Mouse (Mus musculus) ovary, postnatal 14 days (tissue): ENCODE measurements around the gene Exoc2.

Experiments
- DNase-seq: peaks from one replicate; pipeline ENCODE4 v3.0.0; 2022; ENCODE audit warnings: low spot score

The Exoc2 gene

DNA sequence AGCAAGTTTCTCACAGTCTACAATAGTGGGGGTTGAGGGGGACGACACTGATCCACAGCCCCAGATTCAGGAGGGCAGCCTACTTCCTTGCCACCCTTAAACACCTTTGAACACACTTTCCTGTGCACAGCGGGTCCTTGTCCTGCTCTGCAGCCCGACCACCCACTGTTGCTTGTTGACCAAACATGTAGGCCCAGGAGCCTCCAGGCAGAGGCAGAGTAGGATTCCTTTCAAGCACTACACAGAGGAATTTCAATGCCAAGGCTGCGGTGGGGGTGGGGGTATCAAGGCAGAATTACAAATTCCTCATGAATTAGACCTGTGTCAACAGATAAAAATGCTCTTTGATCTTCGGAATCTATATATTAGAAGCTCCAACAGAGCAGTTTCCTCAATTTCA lies 82.7 kb downstream of the Exoc2 start:
- DNase-seq: no peak

- DNase-seq: peak; percentile 60
These were observed 85.4 kb downstream of the Exoc2 start for GRCm38 (mm10) chr13:30888480-30888879.

DNA sequence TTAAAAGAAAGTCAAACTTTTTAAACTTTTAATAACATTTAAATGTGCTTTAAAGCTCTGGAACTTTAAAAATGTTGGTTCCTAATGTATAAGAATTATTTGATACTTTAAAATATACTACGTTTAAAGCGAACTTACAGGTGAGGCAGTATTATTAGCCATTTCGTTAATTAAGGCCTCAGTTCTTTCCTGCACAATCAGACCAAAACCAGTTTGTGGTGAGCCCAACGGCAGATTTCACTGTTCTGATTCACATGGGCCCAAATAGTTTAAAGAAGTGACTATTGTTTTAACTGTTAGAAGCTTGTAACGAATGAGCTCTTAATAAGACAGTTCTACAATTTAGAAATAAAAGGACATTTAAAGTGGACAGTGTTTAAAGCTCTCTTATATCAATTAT lies 93.6 kb downstream of the Exoc2 start:
- no peak for DNase-seq

GRCm38 (mm10) chr13:30879871-30880270 lies 94.0 kb downstream of the Exoc2 start:
- no peak for DNase-seq

- no peak for DNase-seq
These were observed 98.1 kb downstream of the Exoc2 start for GRCm38 (mm10) chr13:30875825-30876224.

GRCm38 (mm10) chr13:30873472-30873871 lies 100.4 kb downstream of the Exoc2 start:
- DNase-seq: no peak

DNA sequence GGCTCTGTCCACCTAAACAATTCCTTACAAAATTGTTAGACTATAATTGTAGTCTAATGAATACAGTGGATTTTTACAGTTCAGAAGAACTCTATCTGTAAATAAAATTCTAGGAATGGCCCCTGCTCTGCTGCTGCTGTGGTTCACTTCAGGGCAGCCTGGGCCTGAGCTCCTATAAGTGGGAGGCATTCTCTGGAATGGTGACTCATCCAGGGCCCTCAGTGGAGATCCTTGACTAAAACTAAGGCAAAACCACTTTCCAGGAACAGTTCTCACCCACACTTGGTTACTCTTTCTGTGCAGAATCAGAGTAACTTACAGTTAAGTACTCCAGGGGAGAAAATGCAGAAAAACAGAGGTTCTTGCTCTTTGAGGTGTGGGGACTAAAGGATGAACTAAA lies 108.4 kb downstream of the Exoc2 start:
- DNase-seq: no peak

- DNase-seq: no peak
These were observed 109.9 kb downstream of the Exoc2 start for GRCm38 (mm10) chr13:30864042-30864441.

DNA sequence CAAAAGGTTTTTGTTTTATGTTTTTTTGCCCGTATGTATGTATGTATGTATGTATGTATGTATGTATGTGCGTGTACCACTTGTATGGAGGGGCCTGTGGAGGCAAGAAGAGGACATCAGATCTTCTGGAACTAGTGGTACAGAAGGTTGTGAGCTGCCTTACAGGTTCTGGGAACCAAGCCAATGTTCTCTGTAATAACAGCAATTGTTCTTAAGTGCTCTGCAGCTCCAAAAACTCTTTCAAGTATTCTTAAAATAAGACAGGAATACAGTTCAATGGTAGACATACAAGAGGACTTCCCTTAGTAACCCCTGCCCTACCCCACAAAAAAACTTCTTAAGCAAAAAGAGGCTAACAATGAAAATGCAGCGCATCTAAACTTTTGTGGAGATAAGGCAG lies 115.5 kb downstream of the Exoc2 start:
- DNase-seq: no peak

DNA sequence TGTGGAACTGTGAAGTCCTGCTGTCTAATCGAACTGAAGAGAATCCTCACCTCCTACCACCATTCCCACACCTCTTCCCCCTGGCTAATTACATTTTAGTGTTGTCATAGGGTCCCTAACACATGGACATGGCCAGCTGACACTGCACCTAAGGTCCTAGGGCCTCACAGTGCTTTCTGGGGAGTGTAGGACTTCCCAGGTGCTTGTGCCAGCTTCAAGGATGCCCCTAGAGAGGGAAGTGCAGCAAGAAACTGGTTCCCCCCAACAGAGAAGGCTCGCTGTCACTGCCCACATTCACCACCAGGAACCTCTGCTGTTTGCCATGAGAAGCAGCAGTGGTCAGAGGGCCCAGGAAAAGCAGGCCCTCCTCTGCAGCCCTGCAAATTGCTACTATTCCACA lies 123.2 kb downstream of the Exoc2 start:
- no peak for DNase-seq

- DNase-seq: no peak
These were observed 125.9 kb downstream of the Exoc2 start for GRCm38 (mm10) chr13:30848001-30848400.

DNA sequence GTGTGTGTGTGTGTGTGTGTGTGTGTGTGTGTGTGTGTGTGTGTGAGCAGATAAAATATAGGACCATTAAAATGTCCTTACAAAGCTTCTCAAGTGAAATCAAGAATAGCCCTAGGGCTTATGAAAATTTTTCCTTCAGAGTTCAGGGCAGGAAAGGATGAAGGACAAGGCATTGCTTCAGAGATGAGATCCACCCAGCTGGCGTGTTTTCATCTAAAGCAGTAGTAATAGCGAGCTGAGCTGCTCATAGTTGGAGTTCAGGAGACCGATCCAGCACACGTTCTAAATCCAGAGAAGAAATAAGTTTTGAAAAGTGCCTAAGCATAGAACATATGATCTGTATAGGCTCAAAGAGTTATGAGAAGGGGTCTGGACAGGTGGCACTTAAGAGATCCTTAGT lies 127.4 kb downstream of the Exoc2 start:
- no peak for DNase-seq

GRCm38 (mm10) chr13:30843049-30843448 lies 130.8 kb downstream of the Exoc2 start:
- no peak for DNase-seq

GRCm38 (mm10) chr13:30841843-30842242 lies 132.1 kb downstream of the Exoc2 start:
- no peak for DNase-seq

DNA sequence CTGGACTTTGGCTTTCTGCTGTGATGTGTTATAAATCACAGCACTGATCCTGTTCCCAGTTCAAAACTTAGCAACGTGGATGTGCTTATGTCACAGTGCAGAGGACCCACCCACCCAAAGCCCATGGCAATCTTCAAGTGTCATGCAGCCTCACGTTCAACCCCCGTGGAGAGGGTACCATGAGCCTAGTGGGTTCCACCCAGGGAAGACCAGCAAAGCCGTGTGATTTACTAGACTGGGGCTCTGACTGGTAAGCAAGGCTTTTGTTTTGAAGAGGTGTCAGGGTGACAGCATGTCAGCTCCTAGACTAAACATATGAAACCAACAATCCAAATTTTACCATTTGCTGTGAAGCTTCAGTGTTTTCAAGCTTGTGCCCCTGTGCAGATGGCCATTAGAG lies 132.6 kb downstream of the Exoc2 start:
- no peak for DNase-seq

DNA sequence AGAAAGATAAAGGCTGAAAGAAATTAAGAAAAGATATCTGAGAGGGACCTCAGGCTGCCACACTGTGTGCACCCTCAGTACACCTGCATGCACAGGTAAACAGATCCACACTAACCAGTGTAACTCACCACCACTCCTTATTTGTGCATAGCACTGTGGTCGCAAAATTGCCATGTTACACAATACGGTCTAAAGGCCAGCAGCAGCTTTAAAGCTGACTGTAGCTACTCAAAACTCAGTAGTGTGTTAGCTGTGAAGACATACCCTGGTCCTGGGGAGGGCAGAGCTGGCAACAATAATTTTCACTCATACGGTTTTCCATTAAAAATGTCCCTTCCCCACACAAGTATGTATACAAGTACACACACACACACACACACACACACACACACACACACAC lies 133.2 kb downstream of the Exoc2 start:
- DNase-seq: no peak

DNA sequence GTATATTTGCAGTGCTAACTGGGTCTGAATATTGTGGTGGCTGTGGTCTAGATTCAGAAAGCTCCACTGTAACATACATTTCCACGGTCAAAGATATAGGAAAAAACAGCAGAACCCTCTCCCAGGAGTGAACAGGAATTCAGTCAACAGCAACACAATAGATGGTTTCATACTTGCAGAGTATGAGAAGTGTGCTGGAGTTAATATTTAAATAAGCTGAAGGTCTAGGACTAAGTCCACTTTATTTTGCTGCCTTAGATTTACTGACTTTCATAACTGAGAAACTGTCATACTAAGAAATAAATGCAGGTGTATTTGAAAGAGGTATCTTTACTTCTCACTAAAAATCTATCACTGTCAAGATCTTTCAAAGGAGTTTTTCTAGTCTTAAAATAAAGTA lies 137.6 kb downstream of the Exoc2 start:
- DNase-seq: no peak

DNA sequence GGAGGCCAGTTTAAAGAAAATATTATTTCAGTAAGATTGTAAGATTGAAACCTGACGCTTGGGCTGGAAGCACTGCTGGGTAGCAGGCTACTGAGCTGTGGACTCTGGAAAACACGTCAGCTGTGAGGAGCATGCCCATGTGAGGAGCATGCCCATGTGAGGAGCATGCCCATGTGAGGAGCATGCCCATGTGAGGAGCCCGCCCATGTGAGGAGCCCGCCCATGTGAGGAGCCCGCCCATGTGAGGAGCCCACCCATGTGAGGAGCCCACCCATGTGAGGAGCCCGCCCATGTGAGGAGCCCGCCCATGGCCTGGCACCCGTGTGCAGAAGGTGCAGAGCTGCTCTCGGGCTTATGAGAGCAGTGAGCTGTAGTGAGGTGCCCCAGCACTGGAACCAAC lies 139.0 kb downstream of the Exoc2 start:
- DNase-seq: no peak

GRCm38 (mm10) chr13:30834349-30834748 lies 139.5 kb downstream of the Exoc2 start:
- no peak for DNase-seq

DNA sequence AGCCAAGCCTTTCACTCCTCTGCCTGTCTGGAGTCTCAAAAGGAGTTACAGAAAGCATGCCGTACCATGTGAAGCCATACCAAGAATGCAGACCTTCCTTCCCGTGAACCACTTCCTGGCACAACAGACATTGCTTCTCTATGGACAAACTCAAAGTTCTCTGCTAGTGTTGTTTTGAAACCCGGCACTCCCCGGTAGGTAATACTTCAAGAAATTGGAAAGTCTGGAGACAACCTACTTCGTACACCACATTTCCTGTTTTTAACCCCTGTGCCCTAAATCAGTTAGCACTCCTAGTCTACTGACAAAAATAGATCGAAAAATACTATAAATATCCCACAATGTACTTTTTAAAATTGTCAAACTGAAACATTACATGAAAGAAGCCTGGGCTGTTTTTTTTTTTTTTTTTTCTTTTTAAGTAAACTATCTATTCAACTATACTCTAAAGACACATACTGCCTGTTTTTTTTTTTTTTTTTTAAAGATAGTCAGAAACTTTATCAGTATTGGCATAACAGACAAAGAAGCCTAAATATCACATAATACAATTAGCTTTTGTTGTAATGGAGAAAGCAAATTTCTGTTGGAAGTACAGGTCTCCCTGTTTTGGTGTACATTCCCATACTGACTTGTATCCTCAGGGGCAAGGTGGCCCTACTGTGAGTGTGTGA lies 140.3 kb downstream of the Exoc2 start:
- DNase-seq: no peak

DNA sequence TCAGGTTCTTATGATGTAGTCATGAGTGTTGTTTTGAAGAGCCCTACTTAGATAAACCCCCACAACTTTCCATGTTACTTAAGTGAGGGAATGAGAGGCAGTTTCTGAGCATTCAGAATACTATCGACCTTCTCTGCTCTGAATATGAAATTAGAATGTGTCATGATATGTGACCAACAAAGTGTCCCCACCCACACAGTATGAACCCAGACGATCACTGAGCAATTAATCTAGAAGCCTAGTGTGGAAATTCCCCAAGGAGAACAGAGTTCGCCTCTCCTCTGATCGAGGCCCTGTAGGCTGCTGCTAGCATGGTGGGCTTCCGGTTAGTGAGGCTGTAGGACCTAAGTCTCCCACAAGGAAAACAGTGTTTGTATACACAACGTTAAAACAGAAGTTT lies 142.5 kb downstream of the Exoc2 start:
- DNase-seq: no peak

DNA sequence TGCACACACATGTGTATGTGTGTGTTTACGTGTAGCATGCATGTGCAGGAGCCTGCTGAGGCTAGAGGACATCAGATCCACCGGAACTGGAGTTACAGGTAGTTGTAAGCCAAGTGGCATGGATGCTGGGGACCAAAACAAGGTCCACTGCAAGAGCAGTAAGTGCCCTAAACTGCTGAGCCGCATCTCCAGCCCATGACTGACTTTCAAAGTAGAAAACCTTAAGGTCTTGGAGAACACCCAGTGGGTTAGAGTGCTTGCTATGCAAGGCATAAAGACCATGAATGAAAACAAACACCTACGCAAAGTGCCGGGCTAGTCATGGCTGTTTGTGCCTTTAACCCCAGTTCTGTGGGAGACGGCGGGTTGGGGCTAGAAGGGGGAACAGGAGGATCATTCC lies 147.4 kb downstream of the Exoc2 start:
- DNase-seq: no peak

GRCm38 (mm10) chr13:30824903-30825302 lies 149.0 kb downstream of the Exoc2 start:
- no peak for DNase-seq

DNA sequence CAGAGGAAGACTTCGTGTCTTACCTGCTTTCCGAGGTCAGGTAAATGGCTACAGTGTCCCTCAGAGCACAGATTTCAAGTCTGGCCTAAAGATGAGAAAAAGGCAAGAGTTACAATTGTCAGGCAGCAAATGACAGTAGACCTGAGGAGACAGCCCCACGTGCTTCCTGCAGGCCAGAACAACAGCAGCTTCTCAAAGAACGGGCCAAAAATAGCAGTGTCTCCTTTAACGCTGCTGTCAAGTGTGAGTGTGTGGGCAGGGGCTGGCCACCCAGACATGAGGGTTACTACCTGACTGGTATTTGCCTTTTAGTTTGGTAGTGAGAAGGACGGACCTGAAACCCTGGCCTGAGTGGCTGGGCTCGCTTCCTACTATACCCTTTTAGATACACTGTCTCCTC lies 153.3 kb downstream of the Exoc2 start:
- no peak for DNase-seq

- no peak for DNase-seq
These were observed 154.0 kb downstream of the Exoc2 start for GRCm38 (mm10) chr13:30819891-30820290.
